Mouse (Mus musculus) neutrophil, adult 5-6 weeks (primary cell): ENCODE measurements around the gene Csnk1g1. TPM values are rescaled to one million over a fixed set of nuclear protein-coding genes. Genes with fewer than 3 reads are reported as not detected.

Experiments used
- total RNA-seq: library from RNA; stranded (forward); fragments of 200-1000 nt; gene quantifications from 2 replicates; pipeline ENCODE4 v1.2.3, GENCODE M21; 2017

The Csnk1g1 gene
- total RNA-seq, 1 experiment from 2014 or later, result 57.8 TPM

Other genes starting within 250 kb of the Csnk1g1 start
- gene Oaz2, start 240.9 kb upstream of the Csnk1g1 start, total RNA-seq, result 53.5 and 64.0 TPM in 2 replicates
- 5.6 and 5.7 TPM in 2 replicates for gene Zfp609, start 81.4 kb upstream of the Csnk1g1 start, total RNA-seq
- gene Pclaf, start 18.7 kb upstream of the Csnk1g1 start, total RNA-seq, result 0.25 and 0.35 TPM in 2 replicates
- gene Trip4, start 130 bp upstream of the Csnk1g1 start, total RNA-seq, result 26.5 and 41.9 TPM in 2 replicates
- 260 and 279 TPM in 2 replicates for gene Ppib, start 151.3 kb downstream of the Csnk1g1 start, total RNA-seq
- 0.58 and 0.74 TPM in 2 replicates for gene Snx22, start 160.8 kb downstream of the Csnk1g1 start, total RNA-seq
- 86.3 and 104 TPM in 2 replicates for gene Snx1, start 217.7 kb downstream of the Csnk1g1 start, total RNA-seq
- gene Ciao2a, start 217.7 kb downstream of the Csnk1g1 start, total RNA-seq, result 45.0 and 51.6 TPM in 2 replicates
- 0.93 and 1.6 TPM in 2 replicates for gene Dapk2, start 249.3 kb downstream of the Csnk1g1 start, total RNA-seq